Mouse (Mus musculus): Measurements from ENCODE around the gene Vmn1r206. TPM values are rescaled to one million over a fixed set of nuclear protein-coding genes. Genes with fewer than 3 reads are reported as not detected.
"Not testable (repeated sequence)": the region's sequence is repeated elsewhere in the genome, so short reads cannot be mapped to it uniquely, and the experiment has no call there.

The Vmn1r206 gene
- total RNA-seq (2014; rRNA removed) (not detected in 2 replicates), polyA plus RNA-seq (2012; rRNA removed) (not detected in 2 replicates)

DNA sequence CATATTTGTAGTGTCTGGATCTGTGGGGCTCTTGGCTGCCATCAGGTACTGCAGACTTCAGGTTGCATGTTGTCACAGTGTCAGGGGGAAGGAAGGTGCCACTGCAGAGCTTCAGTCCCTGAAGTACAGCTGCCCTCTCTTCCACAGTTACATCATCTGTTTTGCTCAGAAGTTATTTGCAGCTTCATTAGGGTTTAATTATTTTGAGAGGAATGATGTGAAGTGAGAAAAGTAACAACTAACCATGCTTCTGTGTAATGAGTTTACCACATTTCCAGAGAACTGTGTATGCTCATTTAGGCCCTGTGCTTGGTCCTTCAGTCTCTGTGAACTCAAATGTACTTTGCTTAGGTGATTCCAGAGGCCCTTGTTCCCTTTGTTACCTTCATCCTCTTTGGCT is at the start of gene Vmn1r206:
Gene Vmn1r206, minus strand, starts transcription at position 101 of the 400 bp plus-strand sequence.
- DNase-seq (ENCODE audit: extremely low read depth, low read depth, low spot score); H3K27ac ChIP-seq (replicated peaks; ENCODE audit: insufficient read depth, low read depth, low read length); H3K4me3 ChIP-seq (ENCODE audit: insufficient read depth, low read depth, low read length); H3K9ac ChIP-seq (ENCODE audit: low read depth, low read length); H3K36me3 ChIP-seq (ENCODE audit: control insufficient read depth, insufficient read depth, low read length); H3K79me2 ChIP-seq (ENCODE audit: control insufficient read depth, insufficient read depth, low read length); H3K27me3 ChIP-seq (ENCODE audit: control insufficient read depth, insufficient read depth, low read length); H3K4me1 ChIP-seq (ENCODE audit: control insufficient read depth, insufficient read depth, low read length): not testable (repeated sequence)

DNA sequence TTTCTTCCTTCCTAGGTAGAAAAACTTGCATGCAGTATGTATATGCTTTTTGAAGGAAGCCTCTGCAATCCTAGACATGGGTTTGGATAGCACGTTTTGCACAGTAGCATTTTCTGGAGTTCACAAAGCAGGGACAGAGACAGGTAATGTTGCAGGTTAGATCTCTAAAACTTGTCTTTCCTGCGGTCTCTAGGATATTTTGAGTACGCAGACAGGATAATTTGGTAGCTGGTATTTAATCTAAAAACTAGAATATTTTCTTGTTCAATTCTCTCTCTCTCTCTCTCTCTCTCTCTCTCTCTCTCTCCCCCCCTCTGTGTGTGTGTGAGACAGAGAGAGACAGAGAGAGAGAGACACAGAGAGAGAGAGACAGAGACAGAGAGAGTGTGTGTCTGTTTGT is 31.2 kb downstream of the Vmn1r206 start, which contains the start of gene Vmn1r205:
Gene Vmn1r205, minus strand, starts transcription at position 101 of the 400 bp plus-strand sequence.
- WGBS = 81% methylated on average over 3 of the region's 3 CpGs
- Histone ChIP-seq H3K79me2 (ENCODE audit: control insufficient read depth, insufficient read depth, low read length) (no peaks in the 10 kb centered on the region), H3K9ac (ENCODE audit: low read depth, low read length) (no peak within 1 kb of the TSS), H3K27ac (replicated peaks; ENCODE audit: insufficient read depth, low read depth, low read length) (no peak within 1 kb of the TSS), H3K4me3 (ENCODE audit: insufficient read depth, low read depth, low read length) (no peak within 1 kb of the TSS), H3K4me1 (ENCODE audit: control insufficient read depth, insufficient read depth, low read length) (no peaks in the 10 kb centered on the region), H3K36me3 (ENCODE audit: control insufficient read depth, insufficient read depth, low read length) (no peaks in the 10 kb centered on the region), H3K27me3 (ENCODE audit: control insufficient read depth, insufficient read depth, low read length) (no peaks in the 10 kb centered on the region)
- DNase-seq (ENCODE audit: extremely low read depth, low read depth, low spot score) = no peak
- TF ChIP-seq CTCF (IDR thresholded peaks at IDR 0.05; ENCODE audit: low read depth, low read length) = no peak
- no peak for TF ChIP-seq POLR2A (IDR thresholded peaks at IDR 0.05; ENCODE audit: extremely low read depth, insufficient read depth, low read length)

DNA sequence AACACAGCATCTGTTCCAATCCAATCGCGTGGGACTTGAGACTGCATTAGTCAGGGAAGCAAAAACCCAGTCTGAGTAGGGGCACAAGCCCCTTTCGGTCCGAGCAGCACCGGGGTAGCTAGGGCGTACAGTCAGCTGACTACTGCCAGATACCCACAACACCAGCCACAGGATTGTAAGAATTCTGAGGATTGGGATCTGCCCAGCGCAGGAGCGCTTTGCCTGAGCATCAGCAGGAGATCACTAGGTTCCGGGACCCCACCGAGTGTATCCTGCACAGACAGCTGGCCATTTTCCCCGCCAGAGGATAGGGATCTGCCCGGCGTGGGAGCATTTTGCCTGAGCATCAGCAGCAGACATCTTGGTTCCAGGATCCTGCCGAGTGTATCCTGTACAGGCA is 40.7 kb downstream of the Vmn1r206 start:
- WGBS = 74% methylated on average over 14 of the region's 14 CpGs

DNA sequence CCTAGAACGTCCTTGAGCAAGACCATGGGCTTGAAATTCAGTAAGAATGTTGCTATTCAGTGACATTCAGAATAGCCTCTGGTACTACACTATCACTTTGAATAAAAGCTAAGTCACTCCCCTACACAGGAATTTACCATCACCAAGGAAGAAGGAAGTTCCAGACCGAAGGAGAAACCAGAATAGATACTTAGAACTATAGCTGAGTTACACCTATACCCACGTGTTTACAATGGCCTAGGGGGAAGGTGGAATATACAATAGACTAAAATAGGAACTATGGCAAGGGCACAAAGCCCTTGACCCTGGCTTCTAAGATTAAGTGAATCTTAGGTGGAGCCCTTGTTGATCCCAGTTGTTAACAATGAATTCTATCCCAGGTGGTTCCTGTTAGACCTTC is 49.1 kb downstream of the Vmn1r206 start:
- not testable (repeated sequence) for H3K27me3 ChIP-seq (ENCODE audit: control insufficient read depth, insufficient read depth, low read length); H3K4me3 ChIP-seq (ENCODE audit: insufficient read depth, low read depth, low read length); H3K36me3 ChIP-seq (ENCODE audit: control insufficient read depth, insufficient read depth, low read length); H3K79me2 ChIP-seq (ENCODE audit: control insufficient read depth, insufficient read depth, low read length); H3K9ac ChIP-seq (ENCODE audit: low read depth, low read length); H3K4me1 ChIP-seq (ENCODE audit: control insufficient read depth, insufficient read depth, low read length); DNase-seq (ENCODE audit: extremely low read depth, low read depth, low spot score); H3K27ac ChIP-seq (replicated peaks; ENCODE audit: insufficient read depth, low read depth, low read length)
- WGBS = 67% methylated on average over 3 of the region's 3 CpGs

More for the DNA sequence above, 40.7 kb downstream of the Vmn1r206 start:
- not testable (repeated sequence) for H3K27ac ChIP-seq (replicated peaks; ENCODE audit: insufficient read depth, low read depth, low read length); H3K27me3 ChIP-seq (ENCODE audit: control insufficient read depth, insufficient read depth, low read length); H3K36me3 ChIP-seq (ENCODE audit: control insufficient read depth, insufficient read depth, low read length); H3K79me2 ChIP-seq (ENCODE audit: control insufficient read depth, insufficient read depth, low read length); H3K9ac ChIP-seq (ENCODE audit: low read depth, low read length); H3K4me3 ChIP-seq (ENCODE audit: insufficient read depth, low read depth, low read length); DNase-seq (ENCODE audit: extremely low read depth, low read depth, low spot score); H3K4me1 ChIP-seq (ENCODE audit: control insufficient read depth, insufficient read depth, low read length)

Other genes starting within 250 kb of the Vmn1r206 start
- not detected in 2 replicates for gene Vmn1r199, start 244.4 kb downstream of the Vmn1r206 start, total RNA-seq (2014; rRNA removed)
- not detected in 2 replicates for gene Vmn1r199, start 244.4 kb downstream of the Vmn1r206 start, polyA plus RNA-seq (2012; rRNA removed)
- not detected in 2 replicates for gene Vmn1r200, start 233.9 kb downstream of the Vmn1r206 start, total RNA-seq (2014; rRNA removed)
- gene Vmn1r200, start 233.9 kb downstream of the Vmn1r206 start, polyA plus RNA-seq (2012; rRNA removed) = not detected in 2 replicates
- not detected in 2 replicates for gene Vmn1r201, start 152.3 kb downstream of the Vmn1r206 start, total RNA-seq (2014; rRNA removed)
- gene Vmn1r201, start 152.3 kb downstream of the Vmn1r206 start, polyA plus RNA-seq (2012; rRNA removed) = not detected in 2 replicates
- not detected in 2 replicates for gene Vmn1r202, start 118.9 kb downstream of the Vmn1r206 start, total RNA-seq (2014; rRNA removed)
- gene Vmn1r202, start 118.9 kb downstream of the Vmn1r206 start, polyA plus RNA-seq (2012; rRNA removed) = not detected in 2 replicates
- not detected in 2 replicates for gene Vmn1r203, start 106.1 kb downstream of the Vmn1r206 start, total RNA-seq (2014; rRNA removed)
- gene Vmn1r203, start 106.1 kb downstream of the Vmn1r206 start, polyA plus RNA-seq (2012; rRNA removed) = not detected in 2 replicates
- gene Vmn1r204, start 71.1 kb downstream of the Vmn1r206 start, total RNA-seq (2014; rRNA removed) = not detected in 2 replicates
- gene Vmn1r204, start 71.1 kb downstream of the Vmn1r206 start, polyA plus RNA-seq (2012; rRNA removed) = not detected in 2 replicates
- gene Vmn1r205, start 31.3 kb downstream of the Vmn1r206 start, total RNA-seq (2014; rRNA removed) = not detected in 2 replicates
- gene Vmn1r205, start 31.3 kb downstream of the Vmn1r206 start, polyA plus RNA-seq (2012; rRNA removed) = not detected in 2 replicates
- not detected in 2 replicates for gene Vmn1r207-ps, start 105.4 kb upstream of the Vmn1r206 start, total RNA-seq (2014; rRNA removed)
- not detected in 2 replicates for gene Vmn1r207-ps, start 105.4 kb upstream of the Vmn1r206 start, polyA plus RNA-seq (2012; rRNA removed)
- gene Vmn1r208, start 153.1 kb upstream of the Vmn1r206 start, total RNA-seq (2014; rRNA removed) = not detected in 2 replicates
- not detected in 2 replicates for gene Vmn1r208, start 153.1 kb upstream of the Vmn1r206 start, polyA plus RNA-seq (2012; rRNA removed)
- gene Vmn1r209, start 185.4 kb upstream of the Vmn1r206 start, total RNA-seq (2014; rRNA removed) = not detected in 2 replicates
- not detected in 2 replicates for gene Vmn1r209, start 185.4 kb upstream of the Vmn1r206 start, polyA plus RNA-seq (2012; rRNA removed)
- gene Vmn1r210, start 207.1 kb upstream of the Vmn1r206 start, total RNA-seq (2014; rRNA removed) = not detected in 2 replicates
- gene Vmn1r210, start 207.1 kb upstream of the Vmn1r206 start, polyA plus RNA-seq (2012; rRNA removed) = not detected in 2 replicates
- gene Vmn1r211, start 233.3 kb upstream of the Vmn1r206 start, total RNA-seq (2014; rRNA removed) = not detected in 2 replicates
- gene Vmn1r211, start 233.3 kb upstream of the Vmn1r206 start, polyA plus RNA-seq (2012; rRNA removed) = not detected in 2 replicates

Measured in liver, adult 2 months (tissue).